Mouse (Mus musculus): ENCODE measurements at regions not wholly inside any gene's neighbourhood (a gene's known extent, or its start where the extent isn't known, plus 50 kb on each side); places are given as distances from the start of the nearest gene placed in this dataset.

DNA sequence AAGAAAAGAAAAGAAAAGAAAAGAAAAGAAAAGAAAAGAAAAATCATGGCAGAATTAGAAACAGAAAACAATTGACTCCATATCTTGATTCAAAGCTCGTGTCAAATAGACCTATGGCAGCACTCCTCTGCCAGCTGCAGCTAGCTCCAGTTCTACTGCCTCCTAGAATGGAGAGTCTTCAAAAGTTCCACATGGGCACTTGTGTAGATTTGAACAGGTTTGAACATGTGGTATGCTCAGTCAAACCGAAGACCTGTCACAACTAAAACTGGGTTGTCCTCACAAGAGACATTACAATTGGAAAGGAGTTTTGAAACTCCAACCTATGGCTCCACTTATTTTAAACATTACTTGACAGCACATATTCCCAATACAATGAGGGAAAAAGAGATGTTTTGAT, 355.6 kb upstream of the Atp2b1 start:
- H3K9me3 ChIP-seq (ENCODE audit: low read length) = no peaks in the 10 kb centered on the region
- DNase-seq (no peak), ATAC-seq (no peak)
- H3K27me3 ChIP-seq (ENCODE audit: insufficient read depth, low read length) = no peaks in the 10 kb centered on the region
- TF ChIP-seq EP300 (IDR thresholded peaks at IDR 0.05; ENCODE audit: low read depth) (no peak), CTCF (IDR thresholded peaks at IDR 0.05; ENCODE audit: low read depth) (no peak)
- no peak overlapping the region for H3K27ac ChIP-seq (ENCODE audit: low read depth)
- no peaks in the 10 kb centered on the region for H3K36me3 ChIP-seq (replicated peaks; ENCODE audit: insufficient read depth, low read length)
- H3K9ac ChIP-seq (replicated peaks) = no peak overlapping the region
- 73% methylated on average over 2 of the region's 2 CpGs for WGBS (ENCODE audit: insufficient replicate concordance)
- no peaks in the 10 kb centered on the region for H3K4me1 ChIP-seq (ENCODE audit: insufficient read depth)
- H3K4me3 ChIP-seq (ENCODE audit: low read depth, low read length) = no peak overlapping the region
- H3K4me2 ChIP-seq (ENCODE audit: low read depth, low read length) = no peak overlapping the region

- no peak overlapping the region for H3K4me2 ChIP-seq (ENCODE audit: low read depth, low read length)
- H3K36me3 ChIP-seq (replicated peaks; ENCODE audit: insufficient read depth, low read length) = no peaks in the 10 kb centered on the region
- 79% methylated on average over 2 of the region's 2 CpGs for WGBS (ENCODE audit: insufficient replicate concordance)
- no peak overlapping the region for H3K9ac ChIP-seq (replicated peaks)
- no peak overlapping the region for H3K27ac ChIP-seq (ENCODE audit: low read depth)
- H3K27me3 ChIP-seq (ENCODE audit: insufficient read depth, low read length) = no peaks in the 10 kb centered on the region
- no peak for ATAC-seq
- H3K4me1 ChIP-seq (ENCODE audit: insufficient read depth) = no peaks in the 10 kb centered on the region
- H3K9me3 ChIP-seq (ENCODE audit: low read length) = no peaks in the 10 kb centered on the region
- no peak for DNase-seq
- no peak overlapping the region for H3K4me3 ChIP-seq (ENCODE audit: low read depth, low read length)
- TF ChIP-seq CTCF (IDR thresholded peaks at IDR 0.05; ENCODE audit: low read depth) = no peak
- no peak for TF ChIP-seq EP300 (IDR thresholded peaks at IDR 0.05; ENCODE audit: low read depth)
Observed at GRCm38 (mm10) chr10:98562297-98562912, 351.8 kb upstream of the Atp2b1 start.

- H3K4me3 ChIP-seq (ENCODE audit: low read depth, low read length) = no peak overlapping the region
- 60% methylated on average over 14 of the region's 16 CpGs for WGBS (ENCODE audit: insufficient replicate concordance)
- H3K4me1 ChIP-seq (ENCODE audit: insufficient read depth) = no peaks in the 10 kb centered on the region
- ATAC-seq (no peak), DNase-seq (no peak)
- H3K9ac ChIP-seq (replicated peaks) = no peak overlapping the region
- H3K27ac ChIP-seq (ENCODE audit: low read depth) = no peak overlapping the region
- H3K36me3 ChIP-seq (replicated peaks; ENCODE audit: insufficient read depth, low read length) = no peaks in the 10 kb centered on the region
- TF ChIP-seq CTCF (IDR thresholded peaks at IDR 0.05; ENCODE audit: low read depth) (no peak), EP300 (IDR thresholded peaks at IDR 0.05; ENCODE audit: low read depth) (no peak)
- H3K27me3 ChIP-seq (ENCODE audit: insufficient read depth, low read length) = no peaks in the 10 kb centered on the region
- H3K9me3 ChIP-seq (ENCODE audit: low read length) = no peaks in the 10 kb centered on the region
- no peak overlapping the region for H3K4me2 ChIP-seq (ENCODE audit: low read depth, low read length)
Observed at GRCm38 (mm10) chr10:98572782-98573536, 341.2 kb upstream of the Atp2b1 start.

DNA sequence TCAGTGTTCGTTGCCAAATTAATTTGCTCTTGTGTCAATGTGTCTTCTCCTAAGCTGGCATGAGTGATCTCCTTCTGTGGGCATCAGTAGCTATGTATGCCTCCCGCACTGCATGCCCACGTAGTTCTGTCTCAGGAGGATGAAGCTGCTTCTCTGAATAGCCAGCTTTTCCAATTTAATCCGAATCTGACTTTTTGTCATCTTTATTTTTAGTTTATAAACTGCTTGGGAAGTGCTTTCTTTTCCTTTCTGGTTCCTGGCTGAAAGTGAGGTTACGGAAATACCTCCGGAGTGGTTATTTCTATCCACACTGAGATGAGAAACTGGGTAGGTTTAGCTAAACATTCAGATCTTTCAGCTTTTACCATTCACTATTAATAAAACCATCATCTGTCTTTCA, 337.2 kb upstream of the Atp2b1 start:
- Histone ChIP-seq H3K9ac (replicated peaks) (no peak overlapping the region), H3K4me3 (ENCODE audit: low read depth, low read length) (no peak overlapping the region), H3K36me3 (replicated peaks; ENCODE audit: insufficient read depth, low read length) (no peaks in the 10 kb centered on the region), H3K27me3 (ENCODE audit: insufficient read depth, low read length) (no peaks in the 10 kb centered on the region), H3K9me3 (ENCODE audit: low read length) (no peaks in the 10 kb centered on the region), H3K4me2 (ENCODE audit: low read depth, low read length) (no peak overlapping the region), H3K4me1 (ENCODE audit: insufficient read depth) (no peaks in the 10 kb centered on the region), H3K27ac (ENCODE audit: low read depth) (no peak overlapping the region)
- ATAC-seq (no peak), DNase-seq (no peak)
- TF ChIP-seq CTCF (IDR thresholded peaks at IDR 0.05; ENCODE audit: low read depth) = no peak
- no peak for TF ChIP-seq EP300 (IDR thresholded peaks at IDR 0.05; ENCODE audit: low read depth)
- 65% methylated on average over 6 of the region's 6 CpGs for WGBS (ENCODE audit: insufficient replicate concordance)

- no peak for ATAC-seq
- no peak overlapping the region for H3K4me3 ChIP-seq (ENCODE audit: low read depth, low read length)
- no peak overlapping the region for H3K9ac ChIP-seq (replicated peaks)
- no peak overlapping the region for H3K27ac ChIP-seq (ENCODE audit: low read depth)
- H3K9me3 ChIP-seq (ENCODE audit: low read length) = no peaks in the 10 kb centered on the region
- H3K27me3 ChIP-seq (ENCODE audit: insufficient read depth, low read length) = no peaks in the 10 kb centered on the region
- no peaks in the 10 kb centered on the region for H3K4me1 ChIP-seq (ENCODE audit: insufficient read depth)
- 72% methylated on average over 1 of the region's 1 CpGs for WGBS (ENCODE audit: insufficient replicate concordance)
- no peaks in the 10 kb centered on the region for H3K36me3 ChIP-seq (replicated peaks; ENCODE audit: insufficient read depth, low read length)
- TF ChIP-seq CTCF (IDR thresholded peaks at IDR 0.05; ENCODE audit: low read depth) (no peak), EP300 (IDR thresholded peaks at IDR 0.05; ENCODE audit: low read depth) (no peak)
- H3K4me2 ChIP-seq (ENCODE audit: low read depth, low read length) = no peak overlapping the region
- no peak for DNase-seq
Observed at GRCm38 (mm10) chr10:98584776-98585175, 329.4 kb upstream of the Atp2b1 start.

DNA sequence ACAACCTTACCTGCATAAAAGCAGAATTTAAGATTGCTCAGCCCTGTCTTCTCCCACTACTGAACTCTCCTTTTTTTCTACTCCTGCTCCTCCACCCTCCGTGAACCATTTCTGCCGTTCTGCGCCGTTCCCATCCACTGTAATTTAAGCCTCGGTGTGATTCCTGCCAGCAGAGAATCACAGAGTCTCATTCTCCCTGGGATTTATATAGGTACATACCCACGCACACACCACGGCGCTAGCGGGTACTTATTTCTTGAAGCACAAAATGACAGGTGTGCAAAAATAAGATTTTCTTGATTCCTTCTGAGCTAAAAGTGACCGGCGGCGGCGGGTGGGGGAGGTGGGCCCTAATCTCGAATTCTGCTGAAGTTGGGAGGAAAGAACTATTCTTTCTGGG, 324.5 kb upstream of the Atp2b1 start:
- ATAC-seq = no peak
- WGBS (ENCODE audit: insufficient replicate concordance) = 86% methylated on average over 14 of the region's 14 CpGs
- Histone ChIP-seq H3K4me3 (ENCODE audit: low read depth, low read length) (no peak overlapping the region), H3K4me2 (ENCODE audit: low read depth, low read length) (no peak overlapping the region), H3K27me3 (ENCODE audit: insufficient read depth, low read length) (no peaks in the 10 kb centered on the region), H3K9me3 (ENCODE audit: low read length) (no peaks in the 10 kb centered on the region), H3K9ac (replicated peaks) (no peak overlapping the region), H3K4me1 (ENCODE audit: insufficient read depth) (no peaks in the 10 kb centered on the region), H3K36me3 (replicated peaks; ENCODE audit: insufficient read depth, low read length) (no peaks in the 10 kb centered on the region), H3K27ac (ENCODE audit: low read depth) (no peak overlapping the region)
- no peak for DNase-seq
- TF ChIP-seq CTCF (IDR thresholded peaks at IDR 0.05; ENCODE audit: low read depth) (no peak), EP300 (IDR thresholded peaks at IDR 0.05; ENCODE audit: low read depth) (no peak)

All from liver, postnatal 0 days (tissue).